Mouse (Mus musculus): Measurements from ENCODE around the gene Galnt2. TPM values are rescaled to one million over a fixed set of nuclear protein-coding genes. Genes with fewer than 3 reads are reported as not detected.

Gene Galnt2
- total RNA-seq, 2 experiments from 2014 or later = 36.1 to 50.8 TPM

GRCm38 (mm10) chr8:124232280-124232600, 1.0 kb downstream of the Galnt2 start:
- peak; percentile 21; the same call in 1 of the 2 replicates for ATAC-seq (replicated peaks; ENCODE audit: poor library complexity)

- ATAC-seq (replicated peaks; ENCODE audit: poor library complexity) = no peak
Observed at GRCm38 (mm10) chr8:124234496-124234895, 3.3 kb downstream of the Galnt2 start.

- no peak for ATAC-seq (replicated peaks; ENCODE audit: poor library complexity)
Observed at GRCm38 (mm10) chr8:124235536-124235935, 4.3 kb downstream of the Galnt2 start.

- ATAC-seq (replicated peaks; ENCODE audit: poor library complexity) = no peak
Observed at GRCm38 (mm10) chr8:124239350-124239749, 8.2 kb downstream of the Galnt2 start.

- peak; percentile 44 for ATAC-seq (replicated peaks; ENCODE audit: poor library complexity)
Observed at GRCm38 (mm10) chr8:124240932-124241331, 9.7 kb downstream of the Galnt2 start.

GRCm38 (mm10) chr8:124242208-124242607, 11.0 kb downstream of the Galnt2 start:
- peak; percentile 30 for ATAC-seq (replicated peaks; ENCODE audit: poor library complexity)

GRCm38 (mm10) chr8:124242913-124243312, 11.7 kb downstream of the Galnt2 start:
- no peak for ATAC-seq (replicated peaks; ENCODE audit: poor library complexity)

- peak; percentile 40 for ATAC-seq (replicated peaks; ENCODE audit: poor library complexity)
Observed at GRCm38 (mm10) chr8:124247581-124247980, 16.4 kb downstream of the Galnt2 start.

- ATAC-seq (replicated peaks; ENCODE audit: poor library complexity) = no peak
Observed at GRCm38 (mm10) chr8:124248688-124249087, 17.5 kb downstream of the Galnt2 start.

- ATAC-seq (replicated peaks; ENCODE audit: poor library complexity) = peak; percentile 65
Observed at GRCm38 (mm10) chr8:124250255-124250654, 19.1 kb downstream of the Galnt2 start.

GRCm38 (mm10) chr8:124250785-124251184, 19.6 kb downstream of the Galnt2 start:
- ATAC-seq (replicated peaks; ENCODE audit: poor library complexity) = peak; percentile 78

- no peak for ATAC-seq (replicated peaks; ENCODE audit: poor library complexity)
Observed at GRCm38 (mm10) chr8:124252533-124252950, 21.4 kb downstream of the Galnt2 start.

- ATAC-seq (replicated peaks; ENCODE audit: poor library complexity) = no peak
Observed at GRCm38 (mm10) chr8:124253939-124254338, 22.7 kb downstream of the Galnt2 start.

GRCm38 (mm10) chr8:124256841-124257240, 25.6 kb downstream of the Galnt2 start:
- ATAC-seq (replicated peaks; ENCODE audit: poor library complexity) = 0 out of 2 replicates have a peak, but pooled peaks have one; percentile 3

- peak; percentile 37 for ATAC-seq (replicated peaks; ENCODE audit: poor library complexity)
Observed at GRCm38 (mm10) chr8:124257363-124257762, 26.2 kb downstream of the Galnt2 start.

GRCm38 (mm10) chr8:124259146-124259545, 28.0 kb downstream of the Galnt2 start:
- no peak for ATAC-seq (replicated peaks; ENCODE audit: poor library complexity)

- no peak; the same call in 1 of the 2 replicates for ATAC-seq (replicated peaks; ENCODE audit: poor library complexity)
Observed at GRCm38 (mm10) chr8:124259925-124260324, 28.7 kb downstream of the Galnt2 start.

GRCm38 (mm10) chr8:124260371-124260770, 29.2 kb downstream of the Galnt2 start:
- ATAC-seq (replicated peaks; ENCODE audit: poor library complexity) = peak; percentile 46

GRCm38 (mm10) chr8:124263058-124263457, 31.9 kb downstream of the Galnt2 start:
- ATAC-seq (replicated peaks; ENCODE audit: poor library complexity) = no peak

- no peak for ATAC-seq (replicated peaks; ENCODE audit: poor library complexity)
Observed at GRCm38 (mm10) chr8:124264032-124264431, 32.8 kb downstream of the Galnt2 start.

- no peak for ATAC-seq (replicated peaks; ENCODE audit: poor library complexity)
Observed at GRCm38 (mm10) chr8:124264671-124265070, 33.5 kb downstream of the Galnt2 start.

GRCm38 (mm10) chr8:124265130-124265529, 33.9 kb downstream of the Galnt2 start:
- ATAC-seq (replicated peaks; ENCODE audit: poor library complexity) = no peak

- ATAC-seq (replicated peaks; ENCODE audit: poor library complexity) = peak; percentile 75
Observed at GRCm38 (mm10) chr8:124265798-124266197, 34.6 kb downstream of the Galnt2 start.

GRCm38 (mm10) chr8:124267206-124267605, 36.0 kb downstream of the Galnt2 start:
- no peak for ATAC-seq (replicated peaks; ENCODE audit: poor library complexity)

All from megakaryocyte progenitor cell, adult 5-6 weeks (primary cell).